Mouse (Mus musculus): ENCODE measurements around the gene Emp3. TPM values are rescaled to one million over a fixed set of nuclear protein-coding genes. Genes with fewer than 3 reads are reported as not detected.

Gene Emp3
- polyA plus RNA-seq, 1 experiment from 2014 or later, result 58.4 TPM

Other genes with a start within 250 kb of the Emp3 start
- 0.13 and 0.23 TPM in 2 replicates for gene Ntn5, start 237.4 kb downstream of the Emp3 start, polyA plus RNA-seq (2016; fragmentation: Nextera tagmentation; extraction: Ambion mirVana)
- 0.40 and 0.74 TPM in 2 replicates for gene Sec1, start 227.0 kb downstream of the Emp3 start, polyA plus RNA-seq (2016; fragmentation: Nextera tagmentation; extraction: Ambion mirVana)
- gene Car11, start 221.6 kb downstream of the Emp3 start, polyA plus RNA-seq (2016; fragmentation: Nextera tagmentation; extraction: Ambion mirVana), result 8.8 and 12.6 TPM in 2 replicates
- 6.4 and 8.5 TPM in 2 replicates for gene Dbp, start 216.3 kb downstream of the Emp3 start, polyA plus RNA-seq (2016; fragmentation: Nextera tagmentation; extraction: Ambion mirVana)
- gene Rpl18, start 205.9 kb downstream of the Emp3 start, polyA plus RNA-seq (2016; fragmentation: Nextera tagmentation; extraction: Ambion mirVana), result 990 and 1,038 TPM in 2 replicates
- gene Sphk2, start 203.4 kb downstream of the Emp3 start, polyA plus RNA-seq (2016; fragmentation: Nextera tagmentation; extraction: Ambion mirVana), result 32.5 TPM in 2 replicates
- 1.0 and 1.3 TPM in 2 replicates for gene Fam83e, start 200.2 kb downstream of the Emp3 start, polyA plus RNA-seq (2016; fragmentation: Nextera tagmentation; extraction: Ambion mirVana)
- not detected in 2 replicates for gene Spaca4, start 195.6 kb downstream of the Emp3 start, polyA plus RNA-seq (2016; fragmentation: Nextera tagmentation; extraction: Ambion mirVana)
- gene Lmtk3, start 137.7 kb downstream of the Emp3 start, polyA plus RNA-seq (2016; fragmentation: Nextera tagmentation; extraction: Ambion mirVana), result 3.4 and 4.9 TPM in 2 replicates
- 1.6 and 1.9 TPM in 2 replicates for gene Sult2b1, start 136.7 kb downstream of the Emp3 start, polyA plus RNA-seq (2016; fragmentation: Nextera tagmentation; extraction: Ambion mirVana)
- gene Cyth2, start 106.8 kb downstream of the Emp3 start, polyA plus RNA-seq (2016; fragmentation: Nextera tagmentation; extraction: Ambion mirVana), result 171 and 175 TPM in 2 replicates
- 1.6 and 2.2 TPM in 2 replicates for gene Kcnj14, start 96.6 kb downstream of the Emp3 start, polyA plus RNA-seq (2016; fragmentation: Nextera tagmentation; extraction: Ambion mirVana)
- 75.4 and 78.0 TPM in 2 replicates for gene Grwd1, start 90.5 kb downstream of the Emp3 start, polyA plus RNA-seq (2016; fragmentation: Nextera tagmentation; extraction: Ambion mirVana)
- gene Kdelr1, start 48.6 kb downstream of the Emp3 start, polyA plus RNA-seq (2016; fragmentation: Nextera tagmentation; extraction: Ambion mirVana), result 50.0 and 65.6 TPM in 2 replicates
- gene Grin2d, start 43.0 kb downstream of the Emp3 start, polyA plus RNA-seq (2016; fragmentation: Nextera tagmentation; extraction: Ambion mirVana), result 0.35 and 0.37 TPM in 2 replicates
- gene Syngr4, start 24.7 kb downstream of the Emp3 start, polyA plus RNA-seq (2016; fragmentation: Nextera tagmentation; extraction: Ambion mirVana), result 0.41 and 0.65 TPM in 2 replicates
- 5.0 and 6.0 TPM in 2 replicates for gene Tmem143, start 24.5 kb downstream of the Emp3 start, polyA plus RNA-seq (2016; fragmentation: Nextera tagmentation; extraction: Ambion mirVana)
- gene Ccdc114, start 2.7 kb upstream of the Emp3 start, polyA plus RNA-seq (2016; fragmentation: Nextera tagmentation; extraction: Ambion mirVana), result 4.3 and 5.2 TPM in 2 replicates
- 0.26 and 0.42 TPM in 2 replicates for gene Abcc6, start 108.9 kb upstream of the Emp3 start, polyA plus RNA-seq (2016; fragmentation: Nextera tagmentation; extraction: Ambion mirVana)
- 22.3 and 24.9 TPM in 2 replicates for gene Nomo1, start 112.3 kb upstream of the Emp3 start, polyA plus RNA-seq (2016; fragmentation: Nextera tagmentation; extraction: Ambion mirVana)
- 0.09 and 0.30 TPM in 2 replicates for gene Kcnj11, start 179.4 kb upstream of the Emp3 start, polyA plus RNA-seq (2016; fragmentation: Nextera tagmentation; extraction: Ambion mirVana)

Data from limb, embryonic 12.5 days (tissue).